Mouse (Mus musculus) common myeloid progenitor, adult 5-6 weeks (primary cell): ENCODE measurements at regions not wholly inside any gene's neighbourhood (a gene's known extent, or its start where the extent isn't known, plus 50 kb on each side); places are given as distances from the start of the nearest gene placed in this dataset.

Experiments used
- ATAC-seq: replicated peaks from 2 replicates; pipeline ENCODE4 v1.8.0; 2016; ENCODE audit warnings: low read depth, mild to moderate bottlenecking, moderate TSS enrichment, inconsistent platforms; ENCODE audit not compliant: poor library complexity, severe bottlenecking

GRCm38 (mm10) chr17:45176340-45176739, 257.2 kb downstream of the Cdc5l start:
- ATAC-seq = no peak

- no peak for ATAC-seq
Measured at GRCm38 (mm10) chr17:45169257-45169994, 264.1 kb downstream of the Cdc5l start.
